Mouse (Mus musculus) right cerebral cortex, postnatal 10 days (tissue): ENCODE data around the gene Stap2.

Source experiments
- DNase-seq, 2 experiments: peaks; one replicate each; pipeline ENCODE4 v3.0.0; 2021; ENCODE audit warnings: low spot score in 2 of 2

The Stap2 gene

DNA sequence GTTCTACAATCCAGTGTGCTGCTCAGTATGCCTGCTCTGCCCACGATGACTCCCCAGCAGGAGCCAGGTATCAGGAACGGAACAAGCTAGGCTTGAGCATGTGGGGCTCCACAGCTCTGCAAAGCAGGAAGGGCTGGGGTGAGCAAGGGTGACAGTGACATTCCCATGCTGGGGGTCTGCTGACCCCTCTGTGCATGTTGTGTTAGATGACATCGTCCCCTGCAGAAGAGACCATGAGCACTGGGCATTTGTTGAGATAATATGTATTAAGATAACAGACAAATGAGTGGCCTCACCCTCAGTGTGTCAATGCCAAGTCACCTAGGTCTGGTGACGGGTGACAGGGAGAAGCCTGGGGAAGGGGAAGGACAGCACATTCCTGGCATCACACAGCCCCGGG is 19.5 kb upstream of the Stap2 start:
- DNase-seq: peak in 1 of 2 experiments; percentile 21

- no peak for DNase-seq
Observed at GRCm38 (mm10) chr17:56024476-56024875, 19.1 kb upstream of the Stap2 start.

DNA sequence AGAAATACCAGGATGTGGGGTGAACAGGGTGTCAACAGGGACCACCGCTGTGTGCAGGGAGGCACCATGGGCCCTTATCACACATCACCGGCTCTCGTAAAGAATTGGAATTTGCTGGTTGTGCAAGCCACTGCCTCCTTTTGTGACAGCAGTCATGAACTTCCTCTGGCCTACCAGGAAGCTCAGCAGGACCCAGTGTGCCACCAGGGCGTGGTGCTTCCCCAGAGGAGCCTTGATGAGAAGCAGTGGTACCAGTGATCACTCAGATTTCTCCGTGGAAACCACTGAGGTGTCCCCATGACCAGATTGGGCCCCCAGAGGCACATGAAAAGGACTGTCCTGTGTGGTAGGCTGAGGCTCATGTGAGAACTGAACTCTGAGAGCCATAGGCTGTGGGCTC is 18.0 kb upstream of the Stap2 start:
- peak in 1 of 2 experiments; percentile 27 for DNase-seq

GRCm38 (mm10) chr17:56022989-56023290 is 17.6 kb upstream of the Stap2 start:
- no peak for DNase-seq

GRCm38 (mm10) chr17:56022131-56022988 is 17.0 kb upstream of the Stap2 start:
- DNase-seq: peak in 1 of 2 experiments; percentile 25

DNA sequence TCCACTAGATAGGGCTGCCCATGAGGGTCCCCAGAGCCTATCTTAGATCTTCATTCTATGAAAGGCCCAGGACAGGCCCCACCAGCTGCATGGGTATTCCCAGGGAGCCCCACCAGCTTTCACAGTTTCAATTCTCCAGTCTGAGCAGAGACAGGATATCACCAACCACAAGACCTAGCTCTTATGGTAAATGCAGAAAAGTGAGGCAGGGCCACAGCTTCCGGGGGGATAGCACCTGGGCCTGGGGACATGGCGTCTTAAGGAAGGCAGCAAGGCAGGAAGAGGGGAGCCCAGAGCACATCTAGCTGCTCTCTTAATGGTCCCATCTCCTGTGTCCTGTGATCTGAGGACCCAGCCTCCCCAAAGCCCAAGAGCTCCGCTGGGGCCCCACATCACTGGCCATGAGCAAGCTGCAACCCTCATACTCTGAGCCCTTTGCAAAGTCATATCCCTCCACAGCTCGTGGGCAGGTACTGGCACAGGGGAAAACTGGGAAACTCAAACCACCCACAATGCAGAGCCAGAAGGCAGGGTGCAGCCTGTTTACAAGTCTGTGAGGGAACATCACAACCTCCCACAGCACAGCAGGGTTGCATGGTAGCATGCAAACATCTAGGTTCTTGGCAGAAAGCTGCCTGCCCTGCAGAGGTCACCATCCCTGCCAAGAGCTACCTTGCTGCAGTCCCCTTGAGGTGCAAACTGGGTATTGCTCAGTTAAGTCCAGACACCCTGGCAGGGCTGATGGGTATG is 16.0 kb upstream of the Stap2 start:
- peak in 1 of 2 experiments; percentile 39 for DNase-seq

GRCm38 (mm10) chr17:56020400-56021084 is 15.2 kb upstream of the Stap2 start:
- DNase-seq: peak in 1 of 2 experiments; percentile 34

- DNase-seq: peak in 1 of 2 experiments; percentile 76
Observed at GRCm38 (mm10) chr17:56018347-56019131, 13.2 kb upstream of the Stap2 start.

GRCm38 (mm10) chr17:56017848-56018247 is 12.5 kb upstream of the Stap2 start:
- DNase-seq: peak in 1 of 2 experiments; percentile 36

GRCm38 (mm10) chr17:56016793-56017785 is 11.7 kb upstream of the Stap2 start:
- peak in 1 of 2 experiments; percentile 51 for DNase-seq

GRCm38 (mm10) chr17:56016382-56016781 is 11.0 kb upstream of the Stap2 start:
- no peak for DNase-seq

DNA sequence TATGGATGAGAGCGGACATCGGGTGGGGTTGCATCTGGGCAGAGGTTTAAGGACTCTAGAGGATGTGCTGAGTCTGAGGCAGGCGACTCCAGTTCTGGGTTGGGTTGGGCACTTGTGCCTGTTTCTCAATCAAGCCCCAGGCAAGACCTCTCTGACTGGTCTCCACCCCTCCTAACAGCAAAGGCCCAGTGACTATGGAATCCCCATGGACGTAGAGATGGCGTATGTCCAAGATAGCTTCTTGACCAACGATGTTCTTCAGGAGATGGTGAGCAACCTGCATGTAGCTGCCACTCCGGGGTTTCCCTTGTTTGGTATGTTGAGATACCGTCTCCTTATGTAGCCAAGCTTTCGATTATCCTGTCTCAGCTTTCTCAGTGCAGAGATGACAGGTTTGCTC is 9.9 kb upstream of the Stap2 start:
- no peak for DNase-seq

- DNase-seq: no peak
Observed at GRCm38 (mm10) chr17:56011441-56011840, 6.1 kb upstream of the Stap2 start.

- peak in 1 of 2 experiments; percentile 76 for DNase-seq
Observed at GRCm38 (mm10) chr17:56010681-56011080, 5.3 kb upstream of the Stap2 start.

GRCm38 (mm10) chr17:56010255-56010654 is 4.9 kb upstream of the Stap2 start:
- no peak for DNase-seq

DNA sequence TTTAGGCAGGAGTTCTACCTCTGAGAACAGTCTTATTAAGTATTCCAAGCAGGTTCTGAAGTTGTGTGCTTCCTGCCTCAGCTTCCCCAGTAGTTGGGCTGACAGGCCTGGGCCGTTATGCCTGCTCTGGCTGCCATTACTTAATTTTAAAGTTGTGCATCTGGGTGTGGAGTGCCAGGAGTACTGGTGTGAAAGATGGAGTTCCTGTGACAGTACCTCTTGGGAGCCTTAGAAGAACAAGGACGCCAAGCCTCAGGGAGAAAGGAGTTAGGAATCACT is 4.5 kb upstream of the Stap2 start:
- DNase-seq: no peak

DNA sequence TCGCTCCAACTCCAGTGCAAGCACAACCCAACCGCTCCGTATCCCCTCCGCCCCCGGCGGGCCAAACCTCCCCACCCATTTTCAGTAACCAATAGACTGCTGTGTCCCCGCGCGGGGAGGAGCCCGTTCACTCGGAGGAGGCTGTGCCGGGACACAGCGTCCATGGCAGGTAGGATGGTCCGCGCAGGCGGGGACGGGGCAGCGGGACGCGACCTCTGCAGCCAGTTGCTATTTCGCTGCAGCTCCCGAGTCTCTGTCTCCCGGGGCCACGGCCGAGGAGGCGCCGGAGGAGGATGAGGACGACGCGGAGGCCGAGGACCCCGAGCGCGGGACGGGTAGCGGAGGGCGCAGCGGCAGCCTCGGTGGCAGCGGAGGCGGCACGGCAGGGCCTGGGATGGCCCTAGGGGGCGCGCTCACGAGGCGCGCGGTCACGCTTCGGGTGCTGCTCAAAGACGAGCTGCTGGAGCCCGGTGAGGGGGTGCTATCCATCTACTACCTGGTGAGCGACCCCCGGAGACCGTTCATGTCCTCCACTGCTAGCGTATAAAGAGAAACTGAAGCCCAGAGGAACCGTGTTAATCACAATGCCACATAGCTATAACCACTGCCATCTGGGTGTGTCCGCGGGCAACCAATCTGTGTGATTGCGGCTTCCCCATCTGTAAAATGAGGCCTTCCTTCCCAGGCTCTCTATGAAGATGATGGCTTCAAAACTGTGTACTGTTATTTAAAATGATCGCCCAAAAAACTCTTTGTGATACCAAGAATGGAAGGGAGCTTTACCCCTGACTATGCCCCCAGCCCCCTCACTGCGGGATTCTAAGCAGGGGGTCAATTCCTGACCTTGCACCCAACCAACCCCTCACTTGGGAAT is 3.9 kb upstream of the Stap2 start:
- peak; percentile 96 for DNase-seq

DNA sequence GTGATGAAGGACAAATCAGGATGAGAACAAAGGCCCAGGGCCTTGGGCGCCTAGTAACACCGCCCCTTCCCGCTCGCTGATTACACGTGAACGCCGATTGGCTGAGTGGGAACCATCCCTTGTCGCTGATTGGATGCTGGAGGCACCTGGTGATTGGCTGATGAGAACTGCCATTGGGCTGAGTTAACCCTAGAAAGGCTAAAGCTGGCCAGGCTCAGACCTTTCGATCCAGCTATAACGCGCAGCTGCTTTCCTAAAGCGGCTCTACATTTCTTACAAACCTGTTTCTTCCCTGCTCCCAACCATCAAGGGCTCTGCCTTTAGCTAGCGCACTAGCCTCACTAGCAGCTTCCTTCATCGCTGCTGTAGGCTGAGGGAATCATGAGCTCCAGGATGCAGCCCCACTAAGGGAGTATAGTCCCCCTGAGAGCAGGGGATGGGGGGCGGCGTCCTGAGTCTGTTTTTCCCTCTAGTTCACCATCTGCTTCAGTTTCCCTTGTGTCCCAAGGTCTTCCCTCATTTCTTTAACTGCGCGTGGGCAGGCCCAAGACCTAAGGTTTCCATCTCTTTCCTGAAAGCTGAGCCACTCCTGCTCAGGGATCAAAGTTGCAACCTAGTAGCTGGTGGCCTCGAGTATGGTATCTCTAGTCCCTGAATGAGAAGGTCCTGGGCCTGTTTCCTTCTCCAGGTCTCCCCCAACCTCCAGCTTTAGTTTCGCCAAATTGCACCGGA is 3.1 kb upstream of the Stap2 start:
- DNase-seq: peak; percentile 98 to 99
